Mouse (Mus musculus): ENCODE results near the gene Gm960.

The Gm960 gene

DNA sequence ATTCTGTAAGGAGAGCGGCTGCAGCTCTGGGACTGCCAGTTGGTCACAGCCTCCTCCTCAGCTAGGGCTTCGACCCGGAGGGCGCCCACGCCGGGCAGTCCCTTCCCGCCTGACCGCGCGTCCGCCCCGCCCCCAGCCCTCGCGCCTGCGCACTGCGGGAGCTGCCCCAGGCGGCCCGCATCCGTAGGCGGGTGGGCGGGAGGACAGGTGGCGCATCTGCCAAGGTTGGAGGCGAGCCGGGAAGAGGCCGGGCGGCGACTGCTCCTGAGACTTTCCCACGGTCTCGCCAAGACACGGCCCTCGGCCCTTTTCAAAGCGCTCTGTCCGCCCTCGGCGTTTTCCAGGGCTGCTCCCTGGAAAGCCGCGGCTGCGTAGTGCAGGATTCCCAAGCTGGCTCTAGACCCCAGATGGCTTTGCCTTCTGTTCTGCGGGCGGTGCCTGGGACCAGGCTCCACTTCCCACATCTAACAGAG, at the start of gene Gm960:
Gm960 (minus strand) TSS at position 464 of the 473 bp plus-strand sequence.
- DNase-seq = peak; percentile 95

- DNase-seq = peak; percentile 80
These were observed 49.3 kb upstream of the Gm960 start for GRCm38 (mm10) chr19:4747631-4748312.

DNA sequence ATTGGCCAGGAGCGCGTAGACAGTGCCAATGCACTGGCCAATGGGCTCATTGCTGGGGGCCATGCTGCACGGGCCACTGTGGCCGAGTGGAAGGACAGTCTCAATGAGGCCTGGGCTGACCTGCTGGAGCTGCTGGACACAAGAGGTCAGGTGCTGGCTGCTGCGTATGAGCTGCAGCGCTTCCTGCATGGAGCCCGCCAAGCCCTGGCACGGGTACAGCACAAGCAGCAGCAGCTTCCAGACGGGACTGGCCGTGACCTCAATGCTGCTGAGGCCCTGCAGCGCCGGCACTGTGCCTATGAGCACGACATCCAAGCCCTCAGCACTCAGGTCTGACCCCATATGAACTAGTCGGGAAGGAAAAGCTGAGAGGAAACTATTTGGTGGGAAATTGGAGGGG, 48.1 kb upstream of the Gm960 start:
- peak; percentile 96 for DNase-seq

- peak; percentile 88 for DNase-seq
These were observed 47.2 kb upstream of the Gm960 start for GRCm38 (mm10) chr19:4745681-4746080.

GRCm38 (mm10) chr19:4745057-4745456, 46.6 kb upstream of the Gm960 start:
- DNase-seq = peak; percentile 89

GRCm38 (mm10) chr19:4744026-4744425, 45.6 kb upstream of the Gm960 start:
- peak; percentile 82 for DNase-seq

DNA sequence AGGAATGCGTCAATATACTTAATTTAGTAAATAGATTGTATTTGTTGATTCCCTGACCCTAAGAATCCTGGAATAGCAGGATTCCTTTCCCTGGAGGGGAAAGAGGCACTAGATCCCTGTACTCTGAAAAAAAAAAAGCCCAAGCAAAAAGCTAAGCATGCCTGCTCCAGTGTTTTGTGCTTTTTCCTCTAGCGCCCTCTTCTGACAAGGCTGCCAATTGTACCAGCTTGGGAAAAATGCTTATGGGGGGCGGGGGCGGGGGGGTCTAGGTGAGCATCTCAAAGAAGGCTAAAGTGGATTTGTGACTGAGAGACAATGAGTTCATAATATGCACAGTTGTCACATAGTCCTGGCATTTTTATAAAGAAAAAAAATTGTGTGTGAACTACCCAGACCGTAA, 45.1 kb upstream of the Gm960 start:
- no peak for DNase-seq

- DNase-seq = peak; percentile 61
These were observed 43.8 kb upstream of the Gm960 start for GRCm38 (mm10) chr19:4742229-4742628.

DNA sequence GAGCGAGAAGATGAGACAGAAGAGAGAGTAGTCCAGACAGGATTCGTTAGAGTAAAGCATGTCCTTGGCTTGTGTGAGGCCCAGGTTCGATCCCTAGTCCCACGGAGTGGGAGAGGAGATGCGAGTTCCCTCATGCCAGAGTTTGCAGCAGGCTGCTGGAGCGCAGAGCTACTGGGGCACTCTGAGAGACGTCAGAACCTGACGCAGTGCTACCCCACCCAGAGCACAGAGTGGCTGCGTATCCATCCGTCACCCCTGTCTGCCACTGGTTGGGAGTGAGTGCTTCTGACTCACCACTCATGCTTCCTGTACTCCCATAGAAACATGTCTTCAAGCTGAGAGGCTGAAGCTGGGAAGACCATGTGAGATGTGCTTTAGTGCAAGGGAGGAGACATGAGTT, 43.0 kb upstream of the Gm960 start:
- DNase-seq = no peak

DNA sequence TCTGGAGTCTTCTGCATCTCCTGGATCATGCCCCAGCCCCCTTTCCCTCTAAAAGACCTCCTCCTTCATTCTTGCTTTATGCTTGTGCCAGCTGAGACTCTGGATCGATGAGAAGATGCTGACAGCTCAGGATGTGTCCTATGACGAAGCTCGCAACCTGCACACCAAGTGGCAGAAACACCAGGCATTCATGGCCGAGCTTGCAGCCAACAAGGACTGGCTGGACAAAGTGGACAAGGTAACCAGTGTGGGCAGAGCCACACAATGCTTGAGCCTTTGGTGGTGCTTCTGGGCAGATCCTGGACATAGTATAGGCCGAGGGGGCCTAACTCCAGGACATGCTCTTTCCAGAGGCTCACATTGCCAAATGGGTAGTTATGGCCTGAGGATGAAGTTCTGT, 41.3 kb upstream of the Gm960 start:
- peak; percentile 73 for DNase-seq

GRCm38 (mm10) chr19:4739053-4739452, 40.6 kb upstream of the Gm960 start:
- peak; percentile 83 for DNase-seq

GRCm38 (mm10) chr19:4737866-4738265, 39.4 kb upstream of the Gm960 start:
- DNase-seq = no peak

DNA sequence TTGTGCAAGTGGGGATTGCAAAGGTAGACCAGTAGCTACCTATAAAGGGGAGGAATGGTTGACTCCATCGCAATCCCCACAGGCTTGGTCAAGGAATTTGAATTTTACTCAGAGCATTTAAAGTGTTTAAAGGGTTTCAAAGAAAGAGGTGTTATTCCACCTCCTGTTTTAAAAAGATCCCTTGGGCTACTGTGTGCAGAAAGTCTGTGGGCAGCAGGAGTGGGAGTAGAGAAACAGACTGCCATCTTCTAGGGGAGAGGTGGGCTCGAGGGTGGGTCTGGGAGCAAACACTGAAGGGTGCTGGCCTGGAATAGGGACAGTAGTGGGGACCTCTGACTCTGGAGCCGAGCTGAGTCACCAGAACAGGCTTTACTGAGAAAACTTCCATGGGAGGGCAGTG, 34.6 kb upstream of the Gm960 start:
- no peak for DNase-seq

DNA sequence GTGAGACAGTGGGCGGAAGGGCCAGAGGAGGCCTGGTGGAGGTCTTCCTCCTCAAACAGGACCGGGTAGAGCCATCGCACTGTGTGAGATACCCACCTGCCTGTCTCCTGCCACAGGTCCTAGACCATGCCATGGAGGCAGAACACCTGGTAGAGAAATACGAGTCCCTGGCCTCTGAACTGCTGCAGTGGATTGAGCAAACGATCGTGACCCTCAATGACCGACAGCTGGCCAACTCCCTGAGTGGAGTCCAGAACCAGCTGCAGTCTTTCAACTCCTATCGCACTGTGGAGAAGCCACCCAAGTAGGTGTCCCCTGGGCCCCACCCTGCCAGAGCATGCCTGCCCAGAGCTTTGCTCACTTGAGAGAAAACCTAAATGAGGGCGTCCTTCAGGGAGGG, 30.7 kb upstream of the Gm960 start:
- DNase-seq = no peak

DNA sequence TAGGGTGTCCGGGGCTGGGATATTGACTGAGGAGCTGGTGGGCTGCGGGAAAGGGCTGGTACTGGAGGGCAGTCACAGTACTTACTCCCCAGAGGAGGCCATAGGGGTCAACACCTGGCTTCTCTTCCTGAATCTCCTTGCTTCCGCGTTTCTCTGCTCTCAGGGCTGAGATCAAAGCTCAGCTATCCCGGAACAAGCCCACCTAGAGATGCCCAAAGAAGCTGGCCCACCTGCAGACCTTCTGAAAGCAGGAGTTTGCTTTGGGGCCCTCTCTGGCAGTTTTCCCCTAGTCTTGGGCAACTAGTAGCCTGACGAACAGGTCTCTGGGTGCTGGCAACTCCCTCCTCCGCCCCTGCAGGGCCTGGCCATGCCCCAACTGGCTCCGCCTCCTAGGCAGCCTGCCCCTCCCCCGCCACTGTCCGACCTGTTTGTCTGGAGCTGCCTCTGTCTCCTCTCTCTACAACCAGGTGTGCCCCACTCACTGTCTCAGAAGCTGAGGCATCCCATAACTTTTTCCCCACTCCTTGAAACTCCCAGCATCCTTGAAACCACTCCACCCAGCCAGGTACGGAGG, 22.3 kb upstream of the Gm960 start:
- peak; percentile 81 for DNase-seq

DNA sequence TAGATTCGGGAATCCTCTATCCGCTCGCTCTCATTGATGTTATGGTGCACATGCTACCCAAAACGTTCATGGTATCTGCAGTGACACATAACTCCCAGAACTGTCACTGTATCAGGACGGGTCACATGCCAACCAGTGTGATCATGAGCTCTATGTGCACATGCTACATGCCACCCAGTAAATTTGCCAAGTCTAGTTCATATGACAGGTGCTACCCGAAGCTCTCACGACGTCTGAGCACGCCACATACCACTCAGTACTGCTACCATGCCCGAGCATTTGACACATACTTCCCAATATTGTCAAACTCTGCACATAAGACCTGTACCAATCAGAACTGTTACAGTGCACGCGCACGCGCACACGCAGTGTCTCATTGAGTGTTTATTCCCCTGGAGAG, 21.6 kb upstream of the Gm960 start:
- peak; percentile 65 for DNase-seq

- DNase-seq = peak; percentile 85
These were observed 20.9 kb upstream of the Gm960 start for GRCm38 (mm10) chr19:4719351-4719764.

- peak; percentile 79 for DNase-seq
These were observed 20.2 kb upstream of the Gm960 start for GRCm38 (mm10) chr19:4718716-4719115.

GRCm38 (mm10) chr19:4717281-4717680, 18.8 kb upstream of the Gm960 start:
- peak; percentile 57 for DNase-seq

- peak; percentile 55 for DNase-seq
These were observed 18.3 kb upstream of the Gm960 start for GRCm38 (mm10) chr19:4716756-4717155.

GRCm38 (mm10) chr19:4713886-4714285, 15.4 kb upstream of the Gm960 start:
- DNase-seq = peak; percentile 83

- peak; percentile 54 for DNase-seq
These were observed 14.5 kb upstream of the Gm960 start for GRCm38 (mm10) chr19:4712781-4713526.

DNA sequence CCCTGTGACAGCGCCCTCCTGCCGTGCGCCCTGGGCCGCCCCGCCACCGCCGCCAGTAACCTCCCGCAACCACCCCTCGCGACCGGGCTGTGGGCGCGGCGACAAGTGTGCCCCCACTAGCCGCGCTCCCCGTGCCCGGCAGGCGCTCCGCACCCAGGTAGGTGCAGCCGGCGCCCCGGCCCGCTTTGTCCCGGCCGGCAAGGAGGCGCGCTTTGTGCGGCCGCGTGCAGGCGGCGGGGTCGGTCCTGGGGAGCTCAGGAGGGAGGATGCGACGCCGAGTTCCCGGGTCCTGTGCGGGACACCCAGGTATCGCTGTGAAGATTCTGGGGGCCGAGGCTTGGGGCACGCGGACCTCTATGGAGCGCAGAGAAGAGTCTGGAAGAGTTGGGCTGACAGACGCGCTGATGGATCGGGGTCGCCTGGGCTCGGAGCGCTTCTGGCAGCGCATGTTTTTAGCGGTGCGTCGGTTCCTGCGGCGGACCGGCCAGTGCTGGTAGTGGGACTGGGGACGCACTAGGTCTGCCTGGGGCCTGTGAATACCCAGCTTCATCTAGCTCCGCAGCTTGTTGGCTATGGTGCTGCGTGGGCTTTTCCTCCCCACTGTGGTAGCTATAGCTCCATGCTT, 13.8 kb upstream of the Gm960 start:
- peak; percentile 78 for DNase-seq

Data from heart, adult 11 months (tissue).